Mouse (Mus musculus): ENCODE measurements around the gene Fam76b. TPM values are rescaled to one million over a fixed set of nuclear protein-coding genes. Genes with fewer than 3 reads are reported as not detected.

Fam76b gene
- polyA plus RNA-seq, 1 experiment, result 8.5 TPM

DNA sequence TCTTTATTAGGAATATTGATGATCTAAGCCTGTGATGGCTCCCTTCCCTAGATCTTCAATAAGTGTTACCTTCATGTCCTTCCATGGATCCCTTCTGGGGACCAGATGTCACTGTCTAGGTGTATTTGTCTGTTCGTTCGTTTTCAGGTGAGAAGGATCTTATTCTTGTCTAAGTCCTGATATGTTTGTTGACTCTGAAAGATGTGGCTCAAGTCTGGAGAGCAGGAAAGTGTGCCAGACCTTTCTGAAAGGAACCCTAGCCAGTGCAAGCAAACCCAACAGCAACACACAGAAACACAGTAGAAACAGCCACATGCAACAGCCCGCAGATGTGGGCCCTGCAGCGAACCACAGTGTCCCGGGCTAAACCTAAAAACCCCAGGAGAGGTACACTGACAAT is 61.5 kb downstream of the Fam76b start:
- Histone ChIP-seq H3K27ac (ENCODE audit: insufficient read depth, low read length) (no peak overlapping the region), H3K27me3 (ENCODE audit: control insufficient read depth, insufficient read depth, low read length) (no peaks in the 10 kb centered on the region), H3K4me3 (ENCODE audit: extremely low read depth, insufficient read depth, insufficient read length) (no peak overlapping the region), H3K4me1 (ENCODE audit: control insufficient read depth, insufficient read depth, insufficient read length) (no peaks in the 10 kb centered on the region), H3K36me3 (ENCODE audit: control insufficient read depth, insufficient read depth, low read length) (no peaks in the 10 kb centered on the region)
- no peak for DNase-seq (ENCODE audit: low read depth in 1 of 2, low spot score in 2 of 2)
- WGBS, result 74% methylated on average over 5 of the region's 5 CpGs
- TF ChIP-seq CTCF (IDR thresholded peaks at IDR 0.05; ENCODE audit: extremely low read depth, insufficient read depth, insufficient read length, insufficient replicate concordance) (no peak), POLR2A (IDR thresholded peaks at IDR 0.05; ENCODE audit: low read depth, low read length) (no peak)

DNA sequence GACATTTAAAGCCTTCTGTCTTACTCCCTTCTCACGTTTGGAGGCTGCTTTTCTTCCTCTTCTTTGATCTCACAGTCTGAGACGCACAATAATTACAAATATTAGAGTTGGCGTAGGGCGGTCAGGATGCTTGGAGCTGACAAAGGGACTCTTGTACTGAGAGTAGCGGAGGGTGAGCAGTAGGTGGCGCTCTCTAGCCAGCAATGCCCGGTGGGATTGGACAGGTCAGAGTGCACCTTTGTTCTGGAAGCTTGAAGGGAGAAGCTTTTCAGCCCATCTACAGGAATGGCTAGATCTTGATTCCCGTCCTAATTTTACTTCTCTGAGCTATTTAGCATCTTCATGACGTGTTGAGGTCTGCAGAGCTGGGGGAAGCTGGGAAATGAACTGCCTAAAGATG is 62.1 kb downstream of the Fam76b start:
- peak; percentile 7 to 76 for DNase-seq (ENCODE audit: low read depth in 1 of 2, low spot score in 2 of 2)
- Histone ChIP-seq H3K27ac (ENCODE audit: insufficient read depth, low read length) (no peak overlapping the region), H3K4me1 (ENCODE audit: control insufficient read depth, insufficient read depth, insufficient read length) (no peaks in the 10 kb centered on the region), H3K4me3 (ENCODE audit: extremely low read depth, insufficient read depth, insufficient read length) (no peak overlapping the region), H3K27me3 (ENCODE audit: control insufficient read depth, insufficient read depth, low read length) (no peaks in the 10 kb centered on the region), H3K36me3 (ENCODE audit: control insufficient read depth, insufficient read depth, low read length) (no peaks in the 10 kb centered on the region)
- TF ChIP-seq CTCF (IDR thresholded peaks at IDR 0.05; ENCODE audit: extremely low read depth, insufficient read depth, insufficient read length, insufficient replicate concordance) (peak; percentile 92; the same call in 1 of the 2 replicates), POLR2A (IDR thresholded peaks at IDR 0.05; ENCODE audit: low read depth, low read length) (no peak)
- 14% methylated on average over 9 of the region's 9 CpGs for WGBS

DNA sequence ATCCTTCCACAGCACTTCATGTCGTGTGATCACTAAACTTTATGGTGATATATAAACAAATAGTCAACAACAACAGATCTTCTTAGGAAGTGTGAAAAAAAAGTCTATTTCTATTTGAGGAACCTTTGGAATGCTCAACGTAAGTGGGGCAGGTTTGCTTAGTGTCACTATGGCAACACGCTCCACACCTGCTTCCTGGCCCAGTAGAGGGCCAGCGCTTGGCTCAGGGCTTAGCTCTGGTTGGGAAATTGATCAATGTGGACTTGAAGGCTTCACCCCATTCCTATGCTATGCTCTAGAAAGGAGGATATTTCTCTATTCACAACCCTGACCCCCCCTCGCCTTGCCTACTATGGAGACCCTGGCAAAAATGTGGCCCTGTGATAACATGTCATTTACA is 62.7 kb downstream of the Fam76b start:
- H3K36me3 ChIP-seq (ENCODE audit: control insufficient read depth, insufficient read depth, low read length), result no peaks in the 10 kb centered on the region
- H3K4me3 ChIP-seq (ENCODE audit: extremely low read depth, insufficient read depth, insufficient read length), result no peak overlapping the region
- H3K4me1 ChIP-seq (ENCODE audit: control insufficient read depth, insufficient read depth, insufficient read length), result no peaks in the 10 kb centered on the region; the same call in 1 of the 2 replicates
- DNase-seq (ENCODE audit: low read depth in 1 of 2, low spot score in 2 of 2), result no peak
- TF ChIP-seq CTCF (IDR thresholded peaks at IDR 0.05; ENCODE audit: extremely low read depth, insufficient read depth, insufficient read length, insufficient replicate concordance), result no peak
- WGBS, result 64% methylated on average over 5 of the region's 5 CpGs
- H3K27ac ChIP-seq (ENCODE audit: insufficient read depth, low read length), result no peak overlapping the region
- no peaks in the 10 kb centered on the region for H3K27me3 ChIP-seq (ENCODE audit: control insufficient read depth, insufficient read depth, low read length)

DNA sequence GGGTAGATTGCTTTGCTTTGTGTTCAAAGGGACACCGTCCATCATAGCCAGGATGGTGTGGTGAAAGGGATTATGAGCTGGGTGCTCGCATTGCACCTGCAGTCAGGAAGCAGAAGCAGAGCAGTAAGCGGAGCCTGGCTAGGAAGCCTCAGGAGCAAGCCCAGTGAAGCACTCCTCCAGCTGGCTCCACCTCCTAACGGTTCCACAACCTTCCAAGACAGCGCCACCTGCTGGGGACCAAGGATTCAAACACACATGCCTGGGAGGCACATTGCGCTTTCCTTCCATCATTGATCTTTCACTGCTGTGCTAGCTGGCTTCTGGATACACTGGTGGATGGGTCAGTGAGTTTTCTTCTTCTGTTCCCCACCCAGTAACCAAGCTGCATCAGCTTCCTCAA is 64.4 kb downstream of the Fam76b start:
- TF ChIP-seq CTCF (IDR thresholded peaks at IDR 0.05; ENCODE audit: extremely low read depth, insufficient read depth, insufficient read length, insufficient replicate concordance) (no peak), POLR2A (IDR thresholded peaks at IDR 0.05; ENCODE audit: low read depth, low read length) (no peak)
- Histone ChIP-seq H3K4me3 (ENCODE audit: extremely low read depth, insufficient read depth, insufficient read length) (no peak overlapping the region), H3K27ac (ENCODE audit: insufficient read depth, low read length) (no peak overlapping the region), H3K4me1 (ENCODE audit: control insufficient read depth, insufficient read depth, insufficient read length) (no peaks in the 10 kb centered on the region; the same call in 1 of the 2 replicates), H3K36me3 (ENCODE audit: control insufficient read depth, insufficient read depth, low read length) (no peaks in the 10 kb centered on the region), H3K27me3 (ENCODE audit: control insufficient read depth, insufficient read depth, low read length) (no peaks in the 10 kb centered on the region)
- WGBS, result 93% methylated on average over 6 of the region's 6 CpGs
- no peak for DNase-seq (ENCODE audit: low read depth in 1 of 2, low spot score in 2 of 2)

DNA sequence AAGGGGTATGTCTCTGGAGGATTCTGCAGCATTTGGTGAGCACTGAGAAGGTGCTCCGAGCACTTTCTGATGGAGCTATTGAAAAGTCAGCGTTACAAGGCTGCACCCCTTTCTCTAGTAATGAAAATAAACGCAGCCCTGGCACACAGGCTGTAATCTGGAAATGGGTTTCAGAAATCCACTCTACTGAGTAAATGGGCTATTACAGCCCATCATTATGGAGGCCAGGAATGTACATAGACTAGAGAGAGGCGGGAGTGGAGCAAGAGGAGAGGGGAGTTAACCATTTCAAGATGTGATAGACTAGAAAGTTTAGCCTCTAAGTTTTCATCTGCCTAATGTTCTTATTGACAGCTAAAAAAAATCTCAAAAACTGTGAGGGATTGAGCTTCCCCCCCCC is 65.5 kb downstream of the Fam76b start:
- Histone ChIP-seq H3K27me3 (ENCODE audit: control insufficient read depth, insufficient read depth, low read length) (no peaks in the 10 kb centered on the region), H3K36me3 (ENCODE audit: control insufficient read depth, insufficient read depth, low read length) (no peaks in the 10 kb centered on the region), H3K4me1 (ENCODE audit: control insufficient read depth, insufficient read depth, insufficient read length) (no peaks in the 10 kb centered on the region; the same call in 1 of the 2 replicates), H3K4me3 (ENCODE audit: extremely low read depth, insufficient read depth, insufficient read length) (no peak overlapping the region), H3K27ac (ENCODE audit: insufficient read depth, low read length) (no peak overlapping the region)
- TF ChIP-seq CTCF (IDR thresholded peaks at IDR 0.05; ENCODE audit: extremely low read depth, insufficient read depth, insufficient read length, insufficient replicate concordance), result no peak
- no peak for TF ChIP-seq POLR2A (IDR thresholded peaks at IDR 0.05; ENCODE audit: low read depth, low read length)
- DNase-seq (ENCODE audit: low read depth in 1 of 2, low spot score in 2 of 2), result no peak
- 95% methylated on average over 4 of the region's 4 CpGs for WGBS

DNA sequence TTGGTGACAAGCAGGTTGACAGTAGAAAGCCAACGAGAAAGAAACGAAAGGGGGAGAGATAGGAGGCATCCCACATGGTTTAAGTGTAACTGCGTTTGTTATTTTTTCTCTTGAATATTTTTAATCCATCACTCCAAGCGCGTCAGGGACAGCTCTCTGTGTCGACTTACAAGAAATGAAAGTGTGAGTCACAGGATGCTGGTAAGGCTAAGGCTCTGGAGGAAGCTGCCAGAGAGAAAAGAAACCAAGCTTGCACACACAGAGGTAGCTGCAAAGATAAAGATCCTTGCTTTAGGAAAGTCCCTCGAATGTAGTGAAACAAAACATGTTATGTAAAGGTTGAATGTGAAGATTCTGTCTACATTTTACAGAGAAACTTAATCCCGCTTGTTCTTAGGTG is 67.0 kb downstream of the Fam76b start:
- peak in 1 of 2 experiments; percentile 21 for DNase-seq (ENCODE audit: low read depth in 1 of 2, low spot score in 2 of 2)
- TF ChIP-seq POLR2A (IDR thresholded peaks at IDR 0.05; ENCODE audit: low read depth, low read length) (no peak), CTCF (IDR thresholded peaks at IDR 0.05; ENCODE audit: extremely low read depth, insufficient read depth, insufficient read length, insufficient replicate concordance) (no peak)
- no peaks in the 10 kb centered on the region; the same call in 1 of the 2 replicates for H3K4me1 ChIP-seq (ENCODE audit: control insufficient read depth, insufficient read depth, insufficient read length)
- WGBS, result 17% methylated on average over 8 of the region's 8 CpGs
- H3K36me3 ChIP-seq (ENCODE audit: control insufficient read depth, insufficient read depth, low read length), result no peaks in the 10 kb centered on the region
- peak overlapping the region; percentile 46 for H3K27ac ChIP-seq (ENCODE audit: insufficient read depth, low read length)
- H3K27me3 ChIP-seq (ENCODE audit: control insufficient read depth, insufficient read depth, low read length), result no peaks in the 10 kb centered on the region
- H3K4me3 ChIP-seq (ENCODE audit: extremely low read depth, insufficient read depth, insufficient read length), result no peak overlapping the region

DNA sequence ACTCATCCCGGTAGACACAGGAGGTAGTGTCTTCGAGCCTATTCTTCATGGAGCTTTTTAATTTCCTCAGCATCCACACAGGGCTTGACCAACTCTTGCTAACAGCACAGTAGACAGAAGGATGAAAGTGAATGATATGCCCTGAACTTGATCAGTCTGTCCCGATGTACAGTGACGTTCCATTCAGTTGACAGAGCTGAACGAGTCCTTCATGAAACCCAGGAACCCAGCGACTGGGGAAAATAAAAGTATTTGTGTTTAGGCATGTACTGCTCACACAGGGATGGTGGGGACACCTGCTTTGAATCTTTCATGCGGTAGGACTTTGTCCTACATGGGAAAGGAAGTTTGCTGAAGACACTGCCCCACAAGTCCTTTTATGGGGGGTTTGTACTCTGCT is 67.4 kb downstream of the Fam76b start:
- no peak overlapping the region for H3K4me3 ChIP-seq (ENCODE audit: extremely low read depth, insufficient read depth, insufficient read length)
- 78% methylated on average over 7 of the region's 7 CpGs for WGBS
- H3K27me3 ChIP-seq (ENCODE audit: control insufficient read depth, insufficient read depth, low read length), result no peaks in the 10 kb centered on the region
- no peaks in the 10 kb centered on the region for H3K36me3 ChIP-seq (ENCODE audit: control insufficient read depth, insufficient read depth, low read length)
- H3K4me1 ChIP-seq (ENCODE audit: control insufficient read depth, insufficient read depth, insufficient read length), result no peaks in the 10 kb centered on the region; the same call in 1 of the 2 replicates
- peak overlapping the region; percentile 46 for H3K27ac ChIP-seq (ENCODE audit: insufficient read depth, low read length)
- TF ChIP-seq POLR2A (IDR thresholded peaks at IDR 0.05; ENCODE audit: low read depth, low read length) (no peak), CTCF (IDR thresholded peaks at IDR 0.05; ENCODE audit: extremely low read depth, insufficient read depth, insufficient read length, insufficient replicate concordance) (no peak)
- DNase-seq (ENCODE audit: low read depth in 1 of 2, low spot score in 2 of 2), result no peak
